Mouse (Mus musculus) testis, adult 2 months (tissue): Measurements from ENCODE around the gene Ttc9b. TPM values are rescaled to one million over a fixed set of nuclear protein-coding genes. Genes with fewer than 3 reads are reported as not detected.

Experiments
- H3K27ac ChIP-seq: fragments of 200-500 bp; 2 replicates; pipeline ENCODE4 v1.5.1; 2012; ENCODE audit warnings: low read depth, low read length; ENCODE audit not compliant: control insufficient read depth, insufficient read depth
- H3K27me3 ChIP-seq: fragments of 200-500 bp; 2 replicates; pipeline ENCODE4 v1.6.1; 2012; ENCODE audit warnings: mild to moderate bottlenecking, low read length, moderate library complexity; ENCODE audit not compliant: control insufficient read depth, insufficient read depth
- H3K36me3 ChIP-seq: fragments of 200-500 bp; 2 replicates; pipeline ENCODE4 v1.6.1; 2012; ENCODE audit warnings: mild to moderate bottlenecking, low read length; ENCODE audit not compliant: control insufficient read depth, insufficient read depth
- H3K4me1 ChIP-seq: fragments of 200-500 bp; 2 replicates; pipeline ENCODE4 v1.6.1; 2012; ENCODE audit warnings: low read length; ENCODE audit not compliant: control insufficient read depth, insufficient read depth
- H3K4me3 ChIP-seq: fragments of 200-500 bp; 2 replicates; pipeline ENCODE4 v1.5.1; 2012; ENCODE audit warnings: low read depth, mild to moderate bottlenecking, low read length, moderate library complexity, mixed read lengths; ENCODE audit not compliant: control insufficient read depth
- CTCF ChIP-seq: fragments of 200-500 bp; IDR thresholded peaks from 2 replicates; pipeline ENCODE4 v1.5.1; 2012; ENCODE audit warnings: low read depth, mild to moderate bottlenecking, inconsistent platforms, low read length, moderate library complexity; ENCODE audit not compliant: control insufficient read depth, insufficient read depth, insufficient replicate concordance
- POLR2A ChIP-seq: fragments of 200-500 bp; IDR thresholded peaks from 2 replicates; pipeline ENCODE4 v1.6.1; 2012; ENCODE audit warnings: low read depth, mild to moderate bottlenecking, inconsistent platforms, low read length, moderate library complexity; ENCODE audit not compliant: control insufficient read depth
- polyA plus RNA-seq: library from polyadenylated mRNA; depleted of rRNA; stranded (reverse); fragments of >200 nt; gene quantifications from 2 replicates; pipeline ENCODE4 v1.2.3, GENCODE M21; 2012

The Ttc9b gene
- polyA plus RNA-seq, 1 experiment: 0.51 TPM

GRCm38 (mm10) chr7:27656600-27656999, 2.9 kb downstream of the Ttc9b start:
- Histone ChIP-seq H3K4me3 (no peak overlapping the region), H3K27me3 (no peaks in the 10 kb centered on the region), H3K4me1 (peaks cover 8% of the 10 kb centered on the region), H3K27ac (no peak overlapping the region), H3K36me3 (no peaks in the 10 kb centered on the region; the same call in 1 of the 2 replicates)
- TF ChIP-seq CTCF (no peak), POLR2A (no peak)

- no peak overlapping the region for H3K4me3 ChIP-seq
- H3K27me3 ChIP-seq: no peaks in the 10 kb centered on the region
- no peak for TF ChIP-seq CTCF
- TF ChIP-seq POLR2A: no peak
- peaks cover 8% of the 10 kb centered on the region for H3K4me1 ChIP-seq
- no peaks in the 10 kb centered on the region; the same call in 1 of the 2 replicates for H3K36me3 ChIP-seq
- no peak overlapping the region for H3K27ac ChIP-seq
Measured at GRCm38 (mm10) chr7:27657824-27658395, 4.2 kb downstream of the Ttc9b start.

GRCm38 (mm10) chr7:27658712-27659663, 5.3 kb downstream of the Ttc9b start:
- Histone ChIP-seq H3K4me1 (peaks cover 8% of the 10 kb centered on the region), H3K27me3 (no peaks in the 10 kb centered on the region), H3K36me3 (no peaks in the 10 kb centered on the region; the same call in 1 of the 2 replicates), H3K4me3 (no peak overlapping the region), H3K27ac (no peak overlapping the region)
- TF ChIP-seq CTCF (no peak), POLR2A (no peak)

DNA sequence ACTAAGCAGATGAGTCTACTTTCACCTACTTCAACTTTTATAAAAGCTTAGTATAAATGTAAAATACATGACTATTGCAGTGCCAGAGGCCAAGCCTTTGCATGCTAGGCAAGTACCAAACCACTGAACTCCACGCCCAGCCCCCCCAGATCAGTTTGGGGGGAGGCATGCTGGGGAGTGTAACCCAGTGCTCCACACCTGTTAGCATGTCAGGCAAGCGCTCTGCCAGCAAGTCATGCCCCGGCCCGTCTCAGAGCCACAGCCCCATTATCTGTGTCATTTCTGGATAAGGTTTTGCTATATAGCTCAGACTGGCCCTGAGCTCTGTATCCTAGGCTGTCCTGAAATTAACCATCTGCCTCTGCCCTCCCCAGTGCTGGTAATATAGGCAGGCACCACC, 8.3 kb downstream of the Ttc9b start:
- Histone ChIP-seq H3K27me3 (no peaks in the 10 kb centered on the region), H3K27ac (no peak overlapping the region), H3K4me3 (no peak overlapping the region), H3K4me1 (peaks cover 8% of the 10 kb centered on the region), H3K36me3 (no peaks in the 10 kb centered on the region; the same call in 1 of the 2 replicates)
- TF ChIP-seq CTCF (no peak), POLR2A (no peak)

DNA sequence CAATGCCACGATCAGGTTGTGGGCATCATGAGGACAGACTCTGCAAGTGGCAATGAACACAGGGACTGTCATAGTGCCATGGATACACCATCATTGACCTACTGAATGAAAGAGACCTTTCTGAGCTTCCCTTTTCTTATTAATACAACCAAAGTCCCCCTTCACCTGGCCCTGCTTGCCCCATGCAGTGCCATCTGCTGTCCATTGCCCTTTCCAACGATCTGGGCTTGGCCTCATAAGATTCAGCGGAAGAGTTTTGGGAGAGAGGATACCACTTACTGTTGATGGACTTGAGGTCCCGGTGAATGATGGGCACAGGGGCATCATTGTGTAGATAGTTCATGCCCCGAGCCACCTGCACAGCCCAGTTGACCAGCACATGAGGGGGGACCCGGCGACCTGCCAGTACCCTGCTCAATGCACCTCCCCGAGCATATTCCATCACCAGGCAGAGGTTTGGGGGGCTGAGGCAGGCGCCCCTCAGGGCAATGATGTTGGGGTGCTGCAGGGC, 19.4 kb downstream of the Ttc9b start:
- H3K4me3 ChIP-seq: peak overlapping the region; percentile 89
- H3K4me1 ChIP-seq: peaks cover 10% of the 10 kb centered on the region
- H3K36me3 ChIP-seq: no peaks in the 10 kb centered on the region
- TF ChIP-seq CTCF (no peak), POLR2A (no peak)
- no peaks in the 10 kb centered on the region for H3K27me3 ChIP-seq
- H3K27ac ChIP-seq: no peak overlapping the region

DNA sequence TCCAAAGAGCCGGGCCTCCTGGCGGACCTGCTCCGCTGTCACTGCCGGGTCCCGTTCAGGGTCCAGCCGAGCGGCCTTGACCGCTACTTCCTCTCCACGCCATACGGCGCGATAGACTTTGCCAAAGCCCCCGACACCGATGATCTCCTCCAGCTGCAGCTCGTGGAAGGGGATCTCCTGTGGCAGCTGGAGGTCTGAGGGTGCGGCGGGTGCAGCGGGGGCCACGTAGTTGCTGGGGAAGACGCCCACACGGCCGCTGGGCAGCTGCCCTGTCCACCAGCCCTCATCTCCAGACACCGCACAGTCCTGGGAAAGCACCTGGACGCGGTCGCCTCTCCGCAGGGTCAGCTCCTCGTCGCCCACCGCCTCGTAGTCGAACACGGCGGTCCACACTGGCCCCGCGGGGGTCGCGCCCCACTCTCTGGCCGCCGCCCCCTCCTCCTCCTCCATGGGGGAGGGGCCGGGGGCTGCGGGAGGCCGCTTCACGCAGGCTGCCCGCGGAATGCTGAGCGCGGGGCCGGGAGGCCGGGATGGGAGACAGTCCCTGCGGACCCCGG, 19.9 kb downstream of the Ttc9b start:
- Histone ChIP-seq H3K4me1 (peaks cover 10% of the 10 kb centered on the region), H3K36me3 (no peaks in the 10 kb centered on the region), H3K27ac (peak overlapping the region; percentile 23; the same call in 1 of the 2 replicates), H3K27me3 (no peaks in the 10 kb centered on the region), H3K4me3 (peak overlapping the region; percentile 89)
- TF ChIP-seq CTCF: no peak

DNA sequence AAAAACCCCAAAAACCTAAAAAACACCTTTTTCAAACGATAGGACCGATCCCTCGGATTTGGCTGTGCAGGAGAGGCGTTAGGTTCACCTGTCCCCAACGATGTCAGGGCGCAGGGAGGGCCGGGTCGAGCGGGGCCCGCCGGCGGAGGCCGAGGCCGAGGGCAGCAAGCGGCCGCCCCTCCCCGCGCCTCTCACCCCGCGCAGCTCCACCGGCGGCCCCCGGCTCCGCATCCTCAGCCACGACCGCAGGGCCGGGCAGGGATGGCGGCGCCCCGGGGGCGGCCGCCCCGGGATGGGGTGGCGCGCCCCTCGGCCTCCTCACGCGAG, 20.4 kb downstream of the Ttc9b start:
- TF ChIP-seq CTCF (no peak), POLR2A (no peak)

More for the DNA sequence above, 20.4 kb downstream of the Ttc9b start:
- Histone ChIP-seq H3K4me3 (peak overlapping the region; percentile 89), H3K27ac (peak overlapping the region; percentile 48), H3K27me3 (no peaks in the 10 kb centered on the region), H3K4me1 (peaks cover 10% of the 10 kb centered on the region), H3K36me3 (no peaks in the 10 kb centered on the region)
